Mouse (Mus musculus) midbrain, postnatal 0 days (tissue): ENCODE measurements around the gene Polr3e. TPM values are rescaled to one million over a fixed set of nuclear protein-coding genes. Genes with fewer than 3 reads are reported as not detected.
"Not testable (repeated sequence)": the region's sequence is repeated elsewhere in the genome, so short reads cannot be mapped to it uniquely, and the experiment has no call there.

ENCODE experiments used
- ATAC-seq: fragments of 200-750 bp; cut with Nextera tagmentation; 2 replicates; pipeline ENCODE4 v1.8.0; 2017; ENCODE audit warnings: moderate number of reproducible peaks, mild to moderate bottlenecking, moderate TSS enrichment, moderate library complexity; ENCODE audit not compliant: low FRiP score
- DNase-seq: peaks from one replicate; pipeline ENCODE4 v3.0.0-alpha.2; 2015; ENCODE audit warnings: low spot score
- H3K27ac ChIP-seq: fragments of 300-500 bp; sonication (generic); 2 replicates; pipeline ENCODE4 v1.5.1; 2014; ENCODE audit warnings: low read depth, mild to moderate bottlenecking, low read length, mixed read lengths
- H3K27me3 ChIP-seq: fragments of 300-500 bp; sonication (generic); 2 replicates; pipeline ENCODE4 v1.6.1; 2014; ENCODE audit warnings: low read length, control low read depth, mixed read lengths; ENCODE audit not compliant: insufficient read depth
- H3K36me3 ChIP-seq: fragments of 300-500 bp; sonication (generic); 2 replicates; pipeline ENCODE4 v1.6.1; 2014; ENCODE audit warnings: low read length, control low read depth, mixed read lengths; ENCODE audit not compliant: insufficient read depth
- H3K4me1 ChIP-seq: fragments of 300-500 bp; sonication (generic); 2 replicates; pipeline ENCODE4 v1.6.1; 2014; ENCODE audit warnings: mild to moderate bottlenecking, control low read depth, antibody characterized with exemption, low read length, mixed read lengths; ENCODE audit not compliant: insufficient read depth
- H3K4me2 ChIP-seq: fragments of 300-500 bp; sonication (generic); 2 replicates; pipeline ENCODE4 v1.6.1; 2014; ENCODE audit warnings: low read depth, mild to moderate bottlenecking, low read length, mixed read lengths; ENCODE audit not compliant: poor library complexity, severe bottlenecking
- H3K4me3 ChIP-seq: fragments of 300-500 bp; sonication (generic); 2 replicates; pipeline ENCODE4 v1.5.1; 2014; ENCODE audit warnings: low read depth, mild to moderate bottlenecking, low read length, moderate library complexity
- H3K9ac ChIP-seq: fragments of 300-500 bp; sonication (generic); replicated peaks from 2 replicates; pipeline ENCODE4 v1.6.1; 2014; ENCODE audit warnings: mild to moderate bottlenecking, low read length, moderate library complexity, mixed read lengths; ENCODE audit not compliant: poor library complexity, severe bottlenecking
- H3K9me3 ChIP-seq: fragments of 300-500 bp; sonication (generic); 2 replicates; pipeline ENCODE4 v1.6.1; 2016; ENCODE audit warnings: low read length, control low read depth
- CTCF ChIP-seq: IDR thresholded peaks from 2 replicates; pipeline ENCODE4 v1.5.1; 2016; ENCODE audit warnings: antibody characterized with exemption, mild to moderate bottlenecking
- WGBS: fragments of 180-500 bp; shearing (Covaris S2); extraction: QIAGEN DNeasy Blood & Tissue Kit; methylation state at CpG from one replicate; pipeline ENCODE4 v1.1.7; 2014; 5-methylcytosine and 5-hydroxymethylcytosine counted together
- polyA plus RNA-seq: library from polyadenylated mRNA; unstranded; fragments of >200 nt; fragmentation: Nextera tagmentation; extraction: Ambion mirVana; gene quantifications from 2 replicates; pipeline ENCODE4 v1.2.1, GENCODE M21; 2015
- total RNA-seq: library from RNA; depleted of rRNA; stranded (reverse); fragments of >200 nt; gene quantifications from 2 replicates; pipeline ENCODE4 v1.2.3, GENCODE M21; 2014

Gene Polr3e
- total and polyA plus RNA-seq, 2 experiments from 2014 or later, result 18.6 to 29.4 TPM

GRCm38 (mm10) chr7:120960116-120960515, 42.6 kb downstream of the Polr3e start:
- ATAC-seq, result no peak
- no peak for TF ChIP-seq CTCF
- WGBS, result 22% methylated on average over 2 of the region's 2 CpGs
- Histone ChIP-seq H3K9me3 (no peaks in the 10 kb centered on the region), H3K27me3 (no peaks in the 10 kb centered on the region), H3K4me3 (no peak overlapping the region), H3K9ac (no peak overlapping the region), H3K36me3 (peaks cover 21% of the 10 kb centered on the region), H3K4me2 (no peak overlapping the region), H3K27ac (no peak overlapping the region), H3K4me1 (no peaks in the 10 kb centered on the region)
- peak; percentile 6 for DNase-seq

GRCm38 (mm10) chr7:120960601-120961000, 43.1 kb downstream of the Polr3e start:
- H3K36me3 ChIP-seq, result peaks cover 21% of the 10 kb centered on the region
- H3K4me1 ChIP-seq, result no peaks in the 10 kb centered on the region
- H3K9me3 ChIP-seq, result no peaks in the 10 kb centered on the region
- no peak overlapping the region for H3K4me2 ChIP-seq
- WGBS, result 87% methylated on average over 6 of the region's 6 CpGs
- H3K27me3 ChIP-seq, result no peaks in the 10 kb centered on the region
- ATAC-seq (no peak), DNase-seq (no peak)
- H3K4me3 ChIP-seq, result no peak overlapping the region
- TF ChIP-seq CTCF, result peak; percentile 41
- no peak overlapping the region for H3K27ac ChIP-seq
- H3K9ac ChIP-seq, result no peak overlapping the region

- no peak for ATAC-seq
Measured at GRCm38 (mm10) chr7:120961893-120962292, 44.3 kb downstream of the Polr3e start.

DNA sequence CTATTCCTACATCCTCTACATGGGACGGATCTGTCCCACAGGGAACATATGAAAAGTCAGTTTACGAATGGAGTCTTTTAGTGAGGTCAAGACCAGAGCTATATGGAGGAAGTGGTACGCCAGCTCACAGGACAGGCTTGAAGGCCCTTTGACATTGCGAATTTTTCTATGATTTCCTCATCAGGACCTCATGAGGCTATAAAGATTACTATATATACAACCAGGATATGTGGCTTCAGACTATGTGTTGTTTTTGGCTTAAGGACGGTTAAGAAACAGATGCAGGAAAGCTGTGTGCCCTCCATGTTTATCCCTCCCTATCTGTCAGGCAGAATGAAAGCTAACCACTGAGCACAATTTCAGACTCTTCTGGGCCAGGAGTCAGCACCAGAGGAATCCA, 45.6 kb downstream of the Polr3e start:
- no peaks in the 10 kb centered on the region for H3K9me3 ChIP-seq
- TF ChIP-seq CTCF, result no peak
- H3K9ac ChIP-seq, result no peak overlapping the region
- H3K4me3 ChIP-seq, result no peak overlapping the region
- DNase-seq (no peak), ATAC-seq (no peak)
- no peaks in the 10 kb centered on the region for H3K27me3 ChIP-seq
- 86% methylated on average over 5 of the region's 5 CpGs for WGBS
- H3K4me2 ChIP-seq, result no peak overlapping the region
- peaks cover 7% of the 10 kb centered on the region for H3K36me3 ChIP-seq
- no peaks in the 10 kb centered on the region for H3K4me1 ChIP-seq
- no peak overlapping the region for H3K27ac ChIP-seq

More at GRCm38 (mm10) chr7:120961893-120962292, 44.3 kb downstream of the Polr3e start:
- Histone ChIP-seq H3K27me3 (no peaks in the 10 kb centered on the region), H3K4me3 (no peak overlapping the region), H3K36me3 (peaks cover 15% of the 10 kb centered on the region), H3K27ac (no peak overlapping the region), H3K9ac (no peak overlapping the region), H3K4me1 (no peaks in the 10 kb centered on the region), H3K9me3 (no peaks in the 10 kb centered on the region), H3K4me2 (no peak overlapping the region)
- no peak for DNase-seq
- no peak for TF ChIP-seq CTCF
- WGBS, result 69% methylated on average over 3 of the region's 3 CpGs

DNA sequence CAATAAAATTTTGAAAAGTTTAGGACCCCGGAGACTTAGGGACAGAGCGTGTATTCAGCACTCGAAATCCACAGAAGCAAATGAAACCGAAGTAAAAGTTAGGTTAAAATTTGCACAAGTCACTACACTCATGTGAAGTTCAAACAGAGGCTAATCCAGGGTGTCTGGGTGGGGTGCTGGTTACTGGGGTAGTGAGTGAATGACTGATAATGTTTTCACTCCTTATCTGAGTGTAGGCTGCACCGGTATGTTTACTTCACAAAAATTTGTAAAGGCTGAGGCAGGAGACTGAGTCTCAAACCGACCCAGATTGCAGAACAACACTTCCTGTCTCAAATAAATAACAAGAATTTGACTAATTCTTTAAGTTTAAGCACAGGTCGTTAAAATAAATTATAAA, 51.7 kb downstream of the Polr3e start:
- H3K27ac ChIP-seq, result no peak overlapping the region
- no peak for ATAC-seq
- no peaks in the 10 kb centered on the region for H3K4me1 ChIP-seq
- no peaks in the 10 kb centered on the region for H3K9me3 ChIP-seq
- no peak for DNase-seq
- no peak for TF ChIP-seq CTCF
- H3K36me3 ChIP-seq, result no peaks in the 10 kb centered on the region
- WGBS, result 93% methylated on average over 7 of the region's 7 CpGs
- H3K9ac ChIP-seq, result no peak overlapping the region
- no peak overlapping the region for H3K4me3 ChIP-seq
- no peaks in the 10 kb centered on the region for H3K27me3 ChIP-seq
- H3K4me2 ChIP-seq, result no peak overlapping the region

DNA sequence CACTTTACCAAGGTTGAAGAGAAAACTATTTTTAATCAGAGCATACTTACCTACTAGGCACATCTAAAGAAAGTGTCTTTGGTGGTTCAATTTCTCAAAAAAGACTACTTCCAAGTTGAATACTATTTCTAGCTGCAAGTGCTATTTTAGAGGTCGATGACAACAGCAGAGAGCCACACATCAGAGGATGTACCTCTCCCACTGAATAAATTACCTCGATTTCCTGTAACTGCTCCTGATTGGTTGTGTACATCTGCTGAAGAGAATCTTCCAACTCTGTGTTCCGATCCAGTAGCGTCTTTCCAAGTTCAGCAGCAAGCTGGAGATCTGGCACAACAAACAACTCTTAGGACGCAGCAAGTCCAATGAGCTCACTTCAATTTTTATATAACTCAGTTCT, 52.6 kb downstream of the Polr3e start:
- H3K27me3 ChIP-seq, result no peaks in the 10 kb centered on the region
- WGBS, result 91% methylated on average over 5 of the region's 5 CpGs
- no peak overlapping the region for H3K4me2 ChIP-seq
- no peak for TF ChIP-seq CTCF
- H3K9me3 ChIP-seq, result no peaks in the 10 kb centered on the region
- H3K36me3 ChIP-seq, result no peaks in the 10 kb centered on the region
- ATAC-seq, result no peak
- no peak overlapping the region for H3K4me3 ChIP-seq
- H3K27ac ChIP-seq, result no peak overlapping the region
- DNase-seq, result no peak
- H3K4me1 ChIP-seq, result no peaks in the 10 kb centered on the region
- H3K9ac ChIP-seq, result no peak overlapping the region

DNA sequence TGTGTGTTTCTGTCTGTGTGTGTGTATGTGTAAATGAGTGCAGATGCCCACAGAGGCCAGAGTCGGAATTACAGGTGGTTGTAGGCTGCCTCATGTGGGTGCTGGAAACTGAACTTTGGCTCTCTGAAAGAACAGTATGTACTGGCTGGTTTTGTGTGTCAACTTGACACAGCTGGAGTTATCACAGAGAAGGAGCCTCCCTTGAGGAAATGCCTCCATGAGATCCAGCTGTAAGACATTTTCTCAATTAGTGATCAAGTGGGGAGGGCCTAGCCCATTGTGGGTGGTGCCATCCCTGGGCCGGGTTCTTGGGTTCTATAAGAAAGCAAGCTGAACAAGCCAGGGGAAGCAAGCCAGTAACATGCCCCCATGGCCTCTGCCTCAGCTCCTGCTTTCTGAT, 54.9 kb downstream of the Polr3e start:
- H3K9ac ChIP-seq, H3K27ac ChIP-seq, H3K4me2 ChIP-seq, H3K4me3 ChIP-seq, H3K36me3 ChIP-seq, H3K4me1 ChIP-seq, ATAC-seq, H3K9me3 ChIP-seq, DNase-seq, H3K27me3 ChIP-seq: not testable (repeated sequence)
- 76% methylated on average over 2 of the region's 2 CpGs for WGBS
